Mouse (Mus musculus) R1 (cell line): ENCODE data around the gene Arf6.
A peak's percentile ranks its signal among the peaks of the same experiment; 100 is the strongest.
"Not testable (repeated sequence)": the region's sequence is repeated elsewhere in the genome, so short reads cannot be mapped to it uniquely, and the experiment has no call there.

Experiments
- DNase-seq: peaks from one replicate; pipeline ENCODE4 v3.0.0-alpha.2; 2018; ENCODE audit warnings: low read depth, low spot score

Gene Arf6

DNA sequence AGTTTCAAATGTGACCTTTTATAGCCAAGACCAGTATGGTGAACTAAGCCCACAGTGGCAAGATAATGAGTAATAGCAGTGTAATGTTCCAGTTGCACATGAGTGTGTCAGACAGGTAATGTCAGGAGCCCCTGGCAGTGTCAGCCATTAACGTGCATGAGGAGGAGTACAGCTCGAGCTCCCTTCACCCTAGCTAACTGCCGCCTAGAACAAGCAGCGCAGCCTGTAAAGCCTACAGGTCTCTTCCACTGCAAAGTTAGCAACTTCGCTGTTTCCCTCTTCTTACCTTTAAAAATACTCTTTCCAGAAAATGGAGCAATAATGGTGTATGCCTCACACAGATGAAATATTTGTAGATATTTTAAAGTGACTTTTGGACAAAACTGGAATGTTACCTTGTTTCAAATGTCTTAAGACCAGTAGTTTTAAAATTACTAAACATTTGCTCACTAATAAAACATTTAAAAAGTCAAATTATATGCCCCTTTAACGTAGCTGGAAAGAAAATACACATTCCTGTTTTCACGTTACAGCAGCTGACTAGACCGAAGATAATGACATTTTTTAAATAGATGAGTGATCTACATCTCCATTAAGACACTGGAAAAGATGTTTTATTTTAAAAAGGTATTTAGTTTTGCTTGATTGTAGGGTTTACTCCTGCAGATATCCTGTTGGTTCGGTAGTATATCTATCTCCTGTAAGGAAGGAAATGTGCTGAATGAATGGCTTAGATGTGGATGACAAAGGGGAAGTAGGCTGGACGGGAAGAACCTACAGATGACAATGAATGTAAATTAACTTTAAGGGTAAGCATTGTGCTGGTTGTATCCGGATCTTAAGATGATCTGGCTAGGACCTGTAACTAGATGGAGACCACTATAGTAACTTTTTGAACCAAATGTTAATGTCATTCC is 2.2 kb downstream of the Arf6 start:
- DNase-seq = peak; percentile 64

- no peak for DNase-seq
Observed at GRCm38 (mm10) chr12:69376132-69376531, 4.2 kb downstream of the Arf6 start.

DNA sequence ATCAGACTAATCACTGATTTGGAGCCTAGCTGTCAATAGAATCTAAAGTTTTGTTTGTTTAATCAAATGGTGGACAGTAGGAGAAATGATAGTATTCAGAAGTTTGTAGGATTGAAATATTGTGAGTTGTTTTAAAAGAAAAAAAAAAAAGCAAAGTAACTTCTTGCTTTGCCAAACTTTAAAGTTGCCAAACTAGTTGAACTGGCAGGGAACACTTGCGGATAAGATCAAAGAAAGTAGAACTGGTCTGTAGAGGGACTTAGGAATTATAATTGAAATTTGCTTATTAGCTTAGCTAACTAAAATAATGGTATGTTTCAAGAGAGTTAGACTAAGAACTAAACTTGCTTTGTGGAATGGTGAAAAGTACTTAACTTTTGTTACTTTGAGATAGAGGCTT is 5.2 kb downstream of the Arf6 start:
- DNase-seq = no peak

DNA sequence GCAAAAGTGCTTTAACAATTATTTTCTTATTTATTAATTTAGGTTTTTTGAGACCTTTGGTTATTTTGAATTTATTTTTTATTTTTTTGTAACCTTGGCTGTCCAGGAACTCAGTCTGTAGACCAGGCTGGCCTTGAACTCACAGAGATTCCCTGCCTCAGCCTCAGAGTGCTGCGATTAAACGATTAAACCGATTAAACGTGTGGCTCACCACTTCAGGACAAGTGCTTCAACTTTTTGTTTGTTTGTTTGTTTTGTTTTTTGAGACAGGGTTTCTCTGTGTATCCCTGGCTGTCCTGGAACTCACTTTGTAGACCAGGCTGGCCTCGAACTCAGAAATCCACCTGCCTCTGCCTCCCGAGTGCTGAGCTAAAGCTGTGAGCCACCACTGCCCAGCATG is 5.7 kb downstream of the Arf6 start:
- DNase-seq = not testable (repeated sequence)

- DNase-seq = no peak
Observed at GRCm38 (mm10) chr12:69378558-69379454, 6.9 kb downstream of the Arf6 start.

DNA sequence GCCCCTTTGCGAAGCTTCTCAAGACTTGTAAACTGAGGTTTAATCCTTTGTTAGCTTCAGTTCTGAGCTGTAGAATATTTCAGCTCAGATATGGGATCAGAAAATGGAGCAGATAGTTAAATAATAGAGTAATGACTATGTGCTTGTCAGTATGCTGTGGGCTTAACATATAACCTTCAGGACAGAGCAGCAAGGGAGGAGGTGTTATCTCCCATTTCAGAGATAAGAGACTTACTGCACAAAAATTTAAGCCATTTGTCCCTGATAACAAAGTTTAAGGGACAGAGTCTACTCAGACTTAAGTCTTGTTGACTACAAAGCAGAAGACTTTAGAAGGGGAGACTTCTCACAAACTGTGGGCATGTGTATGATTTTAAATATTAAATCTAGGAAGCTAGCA is 10.9 kb downstream of the Arf6 start:
- no peak for DNase-seq

GRCm38 (mm10) chr12:69384606-69385005 is 12.7 kb downstream of the Arf6 start:
- no peak for DNase-seq

DNA sequence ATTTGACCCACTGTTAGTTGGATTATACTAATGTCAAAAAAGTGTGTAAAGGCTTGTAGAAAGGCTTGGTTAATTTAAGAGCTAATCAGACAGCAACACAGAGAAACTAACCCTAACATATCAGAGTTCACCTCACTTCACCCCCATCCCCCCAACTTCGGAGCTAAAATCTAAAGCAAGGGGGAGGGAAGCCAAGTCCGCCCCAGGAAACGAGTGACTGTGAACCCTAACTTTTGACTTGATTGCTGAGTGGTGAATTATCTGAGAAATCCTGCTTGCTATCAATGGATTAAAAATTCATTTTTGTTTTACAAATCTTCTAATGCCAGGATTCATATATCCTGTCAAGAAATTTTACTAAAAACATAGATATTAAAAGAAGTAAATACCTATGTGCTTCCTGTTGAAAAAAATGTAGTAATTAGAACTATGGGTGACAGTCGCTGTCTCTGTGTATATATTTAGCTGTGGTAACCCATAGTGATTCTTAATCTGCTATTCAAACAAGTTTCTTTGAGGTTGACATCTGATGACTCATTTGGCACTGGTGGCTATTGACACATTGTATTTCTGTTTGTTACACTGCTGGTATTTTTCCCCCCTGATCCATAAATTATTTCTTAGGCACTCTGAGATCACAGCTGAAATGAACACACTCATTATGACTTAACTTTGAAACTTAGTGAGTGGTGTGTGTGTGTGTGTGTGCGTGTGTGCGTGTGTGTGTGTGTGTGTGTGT is 13.8 kb downstream of the Arf6 start:
- DNase-seq = no peak

DNA sequence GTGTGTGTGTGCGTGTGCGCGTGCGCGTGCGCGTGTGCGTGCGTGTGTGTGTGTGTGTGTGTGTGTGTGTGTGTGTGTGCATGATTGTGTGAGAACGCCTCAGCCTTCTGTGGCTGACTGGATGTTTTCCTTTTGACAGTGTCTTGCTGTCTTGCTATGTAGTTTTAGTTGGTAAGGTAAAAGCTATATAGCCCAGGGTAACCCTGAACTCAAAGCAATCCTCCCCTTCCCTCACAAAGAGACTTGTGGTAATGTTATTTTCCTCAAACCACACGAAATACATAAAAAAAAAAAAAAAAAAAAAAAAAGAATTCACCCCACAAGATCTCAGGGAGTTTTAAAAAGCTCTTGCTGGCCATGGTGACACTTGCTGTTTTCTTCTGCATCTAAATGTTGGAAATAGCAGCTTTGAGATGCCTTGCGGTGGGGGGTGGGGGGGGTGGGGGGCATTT is 14.4 kb downstream of the Arf6 start:
- not testable (repeated sequence) for DNase-seq

DNA sequence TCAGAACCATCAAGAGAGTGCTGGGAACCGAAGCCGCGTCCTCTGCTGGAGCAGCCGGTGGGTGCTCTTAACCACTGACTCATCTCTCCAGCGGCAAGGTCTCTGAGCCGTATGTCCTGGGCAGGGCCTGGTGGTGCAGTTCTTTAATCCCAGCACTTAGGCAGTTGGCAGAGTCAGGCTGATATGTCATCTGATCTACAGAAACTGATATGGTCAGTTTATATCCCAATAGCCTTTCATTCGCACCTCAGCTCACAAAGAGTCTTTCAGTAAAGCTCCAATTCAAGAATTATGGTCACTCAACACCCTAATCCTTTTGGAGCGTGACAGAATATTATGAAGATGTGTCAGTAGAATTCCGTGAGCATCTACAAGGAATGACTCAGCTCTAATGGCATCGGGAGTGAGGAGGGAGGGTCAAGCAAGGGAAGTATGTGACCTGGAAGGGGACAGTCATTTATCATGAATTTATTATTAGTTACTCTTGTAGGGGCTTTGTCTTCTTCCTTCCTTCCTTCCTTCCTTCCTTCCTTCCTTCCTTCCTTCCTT is 16.4 kb downstream of the Arf6 start:
- no peak for DNase-seq

DNA sequence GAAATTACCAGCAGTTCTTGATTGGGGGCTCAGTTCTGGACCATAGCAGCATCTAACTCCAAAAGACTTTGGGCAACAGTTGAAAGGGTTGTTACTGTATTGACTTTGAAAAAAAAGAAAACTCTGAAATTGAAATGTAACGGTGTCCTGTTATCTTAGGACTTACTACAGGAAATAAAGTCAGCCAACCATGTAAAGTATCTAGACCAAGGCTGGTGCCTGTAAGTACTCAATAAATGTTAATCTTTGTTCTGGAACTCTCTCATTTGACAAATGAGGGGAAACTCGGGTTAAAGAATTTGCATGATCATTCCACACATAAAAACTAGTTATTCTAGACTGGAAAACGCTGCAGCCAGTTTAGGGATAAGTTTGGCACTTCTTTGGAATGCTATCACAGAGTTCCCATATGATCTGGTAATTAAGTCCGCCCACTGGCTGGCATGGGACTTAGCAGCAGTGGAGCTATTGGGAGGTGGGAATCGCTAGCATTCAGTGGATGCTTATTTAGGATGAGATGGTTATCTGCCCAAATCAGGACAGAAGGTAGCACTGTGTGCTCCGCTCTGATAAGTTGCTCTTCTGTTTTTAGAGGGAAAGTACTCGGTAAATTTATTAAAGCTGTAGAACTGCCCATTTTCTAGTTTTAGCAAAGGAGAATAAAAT is 17.5 kb downstream of the Arf6 start:
- DNase-seq = no peak

- no peak for DNase-seq
Observed at GRCm38 (mm10) chr12:69390000-69390698, 18.2 kb downstream of the Arf6 start.

DNA sequence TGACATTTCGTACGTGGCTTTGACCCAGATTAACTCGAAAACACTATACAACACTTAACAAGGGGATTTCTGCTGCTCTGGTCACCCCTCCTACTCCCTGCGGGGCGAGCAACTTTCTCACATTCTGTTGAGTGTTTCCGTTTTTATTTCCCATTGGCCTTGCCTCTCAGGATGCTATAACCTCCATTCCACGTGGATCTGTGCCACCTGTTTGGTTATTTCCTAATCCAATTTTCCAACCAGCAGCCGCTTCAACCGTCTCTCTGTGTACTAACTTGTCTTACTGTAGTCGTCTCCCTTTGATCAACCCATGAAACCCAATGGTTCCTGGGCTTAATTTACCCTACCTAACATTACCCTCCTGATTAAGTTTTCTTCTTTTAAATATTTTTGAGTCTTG is 21.1 kb downstream of the Arf6 start:
- no peak for DNase-seq

GRCm38 (mm10) chr12:69394456-69394855 is 22.5 kb downstream of the Arf6 start:
- DNase-seq = no peak

DNA sequence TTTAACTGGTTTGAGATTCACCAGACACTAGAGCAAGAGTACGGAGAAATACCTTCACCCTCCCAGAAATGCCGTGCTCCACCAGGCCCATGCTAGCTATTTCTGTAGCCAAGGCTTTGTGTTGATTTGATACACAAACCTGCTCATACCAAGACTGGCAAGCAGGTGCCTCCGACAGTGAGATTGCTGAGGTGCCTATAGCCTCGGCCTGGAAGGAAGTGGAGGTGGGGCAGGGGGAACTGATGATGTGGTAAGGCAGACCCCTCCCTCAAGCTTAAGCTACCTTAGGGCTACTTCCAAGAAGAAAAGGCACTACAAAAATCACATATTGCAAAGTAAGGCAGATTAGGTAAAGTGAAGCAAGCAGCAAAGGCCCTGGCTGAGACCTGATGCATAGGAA is 28.4 kb downstream of the Arf6 start:
- DNase-seq = no peak

DNA sequence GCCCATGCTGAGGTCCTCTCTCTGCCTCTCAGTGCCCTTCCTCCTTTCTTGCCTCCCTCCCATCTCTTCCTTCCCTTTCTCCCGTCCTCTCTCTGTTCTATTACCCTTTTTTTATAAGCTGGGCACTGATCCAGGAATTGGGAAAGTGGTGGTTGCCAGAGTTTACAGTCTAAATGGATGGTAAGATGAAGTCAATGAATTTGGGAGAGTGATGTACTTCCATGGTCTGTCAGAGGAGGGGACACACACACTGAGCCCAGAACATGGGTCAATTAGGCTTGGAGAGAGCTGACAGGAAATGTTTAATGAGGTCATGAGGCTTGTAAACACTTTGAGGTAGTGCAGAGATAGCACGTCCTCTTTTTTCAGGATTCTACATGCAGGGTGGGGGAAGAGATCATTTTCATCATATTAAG is 28.9 kb downstream of the Arf6 start:
- DNase-seq = no peak

- DNase-seq = no peak
Observed at GRCm38 (mm10) chr12:69402100-69402499, 30.1 kb downstream of the Arf6 start.

DNA sequence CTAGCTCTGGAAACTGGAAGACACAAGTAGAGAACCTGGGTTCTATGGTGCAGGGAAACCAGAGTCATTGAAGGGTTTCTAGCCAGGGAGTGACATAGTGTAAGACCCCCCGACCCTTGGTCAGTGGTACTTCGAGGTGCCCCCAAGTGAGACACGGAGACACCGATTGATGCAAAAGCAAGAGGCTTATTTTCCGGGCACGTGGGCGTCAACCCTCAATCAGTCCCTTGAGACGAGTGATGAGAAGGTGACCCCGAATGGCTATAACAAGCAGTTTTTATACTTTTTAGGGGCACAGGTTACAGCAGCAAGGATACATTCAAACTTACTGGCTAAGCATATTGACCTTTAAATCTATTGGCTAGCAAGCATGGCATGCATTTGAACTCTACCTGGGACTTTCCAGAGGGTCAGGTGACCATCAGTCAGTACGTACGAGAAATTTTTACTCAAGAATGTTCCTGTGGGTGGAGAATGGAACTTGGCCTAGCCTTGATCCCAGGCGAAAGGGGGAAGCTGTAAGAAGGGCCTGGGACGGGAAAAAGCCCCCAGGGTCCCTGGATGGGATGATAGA is 30.7 kb downstream of the Arf6 start:
- no peak for DNase-seq

DNA sequence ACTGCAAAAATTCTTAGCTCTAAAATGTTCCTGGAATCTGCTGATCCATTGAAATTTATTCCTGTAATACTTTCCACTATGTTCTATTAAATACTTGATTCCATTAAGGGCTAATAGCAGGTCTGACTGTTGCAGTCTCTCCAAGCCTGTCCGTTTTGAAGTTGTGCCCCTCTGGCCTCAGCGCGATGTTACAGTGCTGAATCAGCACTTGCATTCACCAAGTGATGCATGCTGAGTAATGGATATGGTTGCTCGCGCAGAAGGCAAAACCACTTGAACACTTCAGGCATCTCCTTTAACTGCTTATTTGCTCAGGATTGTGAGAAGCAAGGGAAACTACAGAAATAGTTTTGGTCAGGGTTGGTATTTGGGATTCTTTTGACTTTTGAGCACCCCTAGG is 38.8 kb downstream of the Arf6 start:
- DNase-seq = no peak

- DNase-seq = no peak
Observed at GRCm38 (mm10) chr12:69411936-69412335, 40.0 kb downstream of the Arf6 start.
